8 mouse cellular contexts compared by ENCODE assay signal in the genomic region with DNA sequence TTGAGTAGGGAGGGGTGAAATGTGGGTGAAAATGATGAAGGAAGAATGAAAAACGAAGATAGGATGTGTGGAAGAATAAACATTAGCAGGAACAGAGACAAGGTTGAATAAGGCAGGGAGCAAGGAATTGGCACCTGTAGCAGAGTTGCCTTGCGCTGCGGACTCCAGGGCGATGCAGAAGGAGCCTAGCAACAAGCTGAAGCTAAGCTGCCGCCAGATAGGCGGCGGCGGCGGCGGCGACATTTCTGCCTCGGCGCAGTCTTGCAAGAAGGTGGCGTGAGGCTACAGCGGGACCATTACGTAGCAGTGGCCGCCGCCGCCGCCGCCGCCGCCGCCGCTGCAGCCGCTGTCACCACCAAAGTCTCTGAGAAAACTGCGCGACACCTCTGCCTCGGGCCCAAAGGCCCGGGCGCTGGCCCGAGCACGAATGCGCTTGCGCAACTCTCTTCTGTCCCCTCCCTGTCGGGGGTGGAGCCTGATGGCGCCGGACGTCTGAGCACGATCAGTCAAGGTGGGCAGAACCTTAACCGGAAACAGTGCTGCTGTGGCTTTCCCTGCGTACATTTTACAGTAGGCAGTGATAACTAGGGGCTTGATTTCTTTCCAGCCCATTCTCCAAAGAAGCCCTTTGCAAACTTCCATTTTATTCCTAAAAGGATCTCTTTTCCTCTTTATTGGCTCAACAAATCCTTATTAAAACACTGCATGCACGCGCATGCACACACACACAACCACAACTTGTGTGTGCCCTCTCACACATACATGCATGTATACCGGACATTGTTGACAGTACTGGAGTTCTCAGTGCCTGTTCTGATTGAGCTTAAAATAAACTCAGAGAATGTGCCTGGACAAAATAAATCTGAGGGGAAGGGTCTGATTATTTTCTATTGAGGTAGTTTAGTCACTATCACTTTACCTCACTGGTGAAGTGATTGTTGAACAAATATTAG. TPM values are rescaled to one million over a fixed set of nuclear protein-coding genes. Genes with fewer than 3 reads are reported as not detected.
DNase-seq lines count a peak whose midpoint lies in the region; ATAC-seq lines count a peak whose summit lies in the region.

A gene (minus strand): TSS at position 424 of the 953 bp plus-strand sequence.

- WGBS in forebrain, embryonic 11.5 days: 21% methylated on average over 38 of the region's 45 CpGs
- WGBS in heart, embryonic 16.5 days: 20% methylated on average over 40 of the region's 45 CpGs
- 17% methylated on average over 44 of the region's 45 CpGs for WGBS in liver, embryonic 15.5 days (ENCODE audit: insufficient replicate concordance)
- WGBS in neural tube, embryonic 12.5 days: 23% methylated on average over 38 of the region's 45 CpGs

- peak; percentile 97 for ATAC-seq in forebrain, embryonic 11.5 days (replicated peaks; ENCODE audit: low FRiP score)
- peak; percentile 93 for ATAC-seq in heart, embryonic 16.5 days (replicated peaks; ENCODE audit: extremely low read depth, insufficient read depth, low FRiP score)
- ATAC-seq in liver, embryonic 15.5 days (ENCODE audit: insufficient read depth): peak; percentile 91
- ATAC-seq in neural tube, embryonic 12.5 days (ENCODE audit: low FRiP score, low read depth): peak; percentile 95

- peak within 1 kb of the TSS; percentile 45 for H3K4me3 ChIP-seq in forebrain, embryonic 11.5 days (ENCODE audit: low read depth, low read length)
- H3K4me3 ChIP-seq in heart, embryonic 16.5 days (ENCODE audit: low read length): peak within 1 kb of the TSS; percentile 61
- H3K4me3 ChIP-seq in liver, embryonic 15.5 days (replicated peaks): peak within 1 kb of the TSS; percentile 58
- H3K4me3 ChIP-seq in neural tube, embryonic 12.5 days: peak within 1 kb of the TSS; percentile 46

- H3K27ac ChIP-seq in forebrain, embryonic 11.5 days (ENCODE audit: low read depth, low read length): no peak within 1 kb of the TSS
- H3K27ac ChIP-seq in heart, embryonic 16.5 days (ENCODE audit: low read length): peak within 1 kb of the TSS; percentile 63
- H3K27ac ChIP-seq in liver, embryonic 15.5 days (replicated peaks): no peak within 1 kb of the TSS
- H3K27ac ChIP-seq in neural tube, embryonic 12.5 days: no peak within 1 kb of the TSS

- H3K9me3 ChIP-seq in forebrain, embryonic 11.5 days (ENCODE audit: control insufficient read depth, low read length): no peaks in the 10 kb centered on the region
- no peaks in the 10 kb centered on the region for H3K9me3 ChIP-seq in heart, embryonic 16.5 days (replicated peaks; ENCODE audit: control insufficient read depth, low read length)
- no peaks in the 10 kb centered on the region for H3K9me3 ChIP-seq in liver, embryonic 15.5 days (replicated peaks)
- H3K9me3 ChIP-seq in neural tube, embryonic 12.5 days: no peaks in the 10 kb centered on the region

- peak within 1 kb of the TSS; percentile 44 for H3K4me2 ChIP-seq in forebrain, embryonic 11.5 days (ENCODE audit: low read depth, low read length, severe bottlenecking)
- H3K4me2 ChIP-seq in heart, embryonic 16.5 days (ENCODE audit: low read depth, low read length): peak within 1 kb of the TSS; percentile 63
- peak within 1 kb of the TSS; percentile 68 for H3K4me2 ChIP-seq in liver, embryonic 15.5 days
- peak within 1 kb of the TSS; percentile 54 for H3K4me2 ChIP-seq in neural tube, embryonic 12.5 days (replicated peaks)

- peak within 1 kb of the TSS; percentile 54 for H3K9ac ChIP-seq in forebrain, embryonic 11.5 days (ENCODE audit: low read length)
- peak within 1 kb of the TSS; percentile 70 for H3K9ac ChIP-seq in heart, embryonic 16.5 days (ENCODE audit: low read length)
- H3K9ac ChIP-seq in liver, embryonic 15.5 days: peak within 1 kb of the TSS; percentile 43; the same call in 1 of the 2 replicates
- H3K9ac ChIP-seq in neural tube, embryonic 12.5 days: peak within 1 kb of the TSS; percentile 45; the same call in 1 of the 2 replicates

- no peaks in the 10 kb centered on the region for H3K4me1 ChIP-seq in forebrain, embryonic 11.5 days (replicated peaks; ENCODE audit: control insufficient read depth, insufficient read depth, low read length)
- H3K4me1 ChIP-seq in heart, embryonic 16.5 days (ENCODE audit: control insufficient read depth, insufficient read depth, low read length): 0 out of 2 replicates have a peak, but pooled peaks cover 2% of the 10 kb centered on the region
- no peaks in the 10 kb centered on the region for H3K4me1 ChIP-seq in liver, embryonic 15.5 days (replicated peaks)
- H3K4me1 ChIP-seq in neural tube, embryonic 12.5 days: no peaks in the 10 kb centered on the region

- no peaks in the 10 kb centered on the region for H3K27me3 ChIP-seq in forebrain, embryonic 11.5 days (ENCODE audit: control insufficient read depth, insufficient read depth, low read length)
- H3K27me3 ChIP-seq in heart, embryonic 16.5 days (ENCODE audit: control insufficient read depth, insufficient read depth, low read length): no peaks in the 10 kb centered on the region
- no peaks in the 10 kb centered on the region for H3K27me3 ChIP-seq in liver, embryonic 15.5 days
- H3K27me3 ChIP-seq in neural tube, embryonic 12.5 days (replicated peaks): no peaks in the 10 kb centered on the region

- no peaks in the 10 kb centered on the region for H3K36me3 ChIP-seq in forebrain, embryonic 11.5 days (ENCODE audit: control insufficient read depth, insufficient read depth, low read length)
- no peaks in the 10 kb centered on the region; the same call in 1 of the 2 replicates for H3K36me3 ChIP-seq in heart, embryonic 16.5 days (ENCODE audit: control insufficient read depth, insufficient read depth)
- H3K36me3 ChIP-seq in liver, embryonic 15.5 days (replicated peaks): no peaks in the 10 kb centered on the region
- H3K36me3 ChIP-seq in neural tube, embryonic 12.5 days: peaks cover under 1% of the 10 kb centered on the region; the same call in 1 of the 2 replicates

- DNase-seq in CD8-positive naive resting alpha-beta T cell, adult 2 months (ENCODE audit: low read depth in 2 of 2, low spot score in 2 of 2): peak; percentile 71 to 78
- DNase-seq in c-Kit-positive CD71-negative TER-119-negative erythroid progenitor cells, embryonic 14.5 days (ENCODE audit: low read depth): peak; percentile 60
- peak; percentile 88 for DNase-seq in forebrain, embryonic 11.5 days (ENCODE audit: low spot score)
- DNase-seq in kidney, postnatal 36 days: peak; percentile 91 to 92
- peak; percentile 78 for DNase-seq in telencephalon, adult 2 months (ENCODE audit: low read depth, low spot score)

RNA-seq across cellular contexts. Expression of the gene that starts here (rescaled TPM):
- polyA plus RNA-seq in forebrain, embryonic 11.5 days (2014; fragmentation: Nextera tagmentation; extraction: Ambion mirVana): 2.6 and 2.7 TPM in 2 replicates
- 1.3 and 1.4 TPM in 2 replicates for polyA plus RNA-seq in heart, embryonic 16.5 days (2015; fragmentation: Nextera tagmentation; extraction: Ambion mirVana)
- 0.38 and 0.47 TPM in 2 replicates for polyA plus RNA-seq in liver, embryonic 15.5 days (2015; fragmentation: Nextera tagmentation; extraction: Ambion mirVana)
- 6.8 and 7.2 TPM in 2 replicates for polyA plus RNA-seq in neural tube, embryonic 12.5 days (2016; fragmentation: Nextera tagmentation; extraction: Ambion mirVana)

Comparison
In these comparisons a context has a peak if more than half of its experiments do, and no peak if none do; other contexts are left out.
1. Peak in ATAC-seq, H3K4me3 ChIP-seq, H3K9ac ChIP-seq and H3K4me2 ChIP-seq in liver, embryonic 15.5 days; RNA of the gene not detected or under 1 TPM.